9 mouse cellular contexts compared by ENCODE assay signal in genomic region chr2:104145983-104146382, GRCm38 (mm10). TPM values are rescaled to one million over a fixed set of nuclear protein-coding genes. Genes with fewer than 3 reads are reported as not detected.
A peak's percentile ranks its signal among the peaks of the same experiment; 100 is the strongest.
DNase-seq lines count a peak whose midpoint lies in the region; ATAC-seq and TF ChIP-seq lines count a peak whose summit lies in the region.
"Had no signal": no experiment of that assay in that cellular context is flagged by ENCODE, and none has a peak within 500 bp of the region (broad histone marks: within the 10 kb centered on the region; RNA-seq: fewer than 3 reads in every experiment).

No protein-coding gene starts in this region.

- no peak overlapping the region for H3K27ac ChIP-seq in ES-E14 (ENCODE audit: insufficient read depth, low read depth, low read length, poor library complexity, severe bottlenecking)
- H3K27ac ChIP-seq in liver, embryonic 15.5 days (replicated peaks), result no peak overlapping the region
- H3K27ac ChIP-seq: limb, embryonic 13.5 days had no signal

- no peaks in the 10 kb centered on the region for H3K9me3 ChIP-seq in ES-E14 (ENCODE audit: control insufficient read depth, insufficient read depth, low read depth, low read length)
- H3K9me3 ChIP-seq in liver, embryonic 15.5 days (replicated peaks), result no peaks in the 10 kb centered on the region
- H3K9me3 ChIP-seq: limb, embryonic 13.5 days had no signal

- no peaks in the 10 kb centered on the region for H3K36me3 ChIP-seq in ES-E14 (ENCODE audit: control insufficient read depth, insufficient read depth, low read length, poor library complexity, severe bottlenecking)
- H3K36me3 ChIP-seq in liver, embryonic 15.5 days (replicated peaks), result no peaks in the 10 kb centered on the region
- H3K36me3 ChIP-seq: limb, embryonic 13.5 days had no signal

- peaks cover 21% of the 10 kb centered on the region for H3K27me3 ChIP-seq in liver, embryonic 15.5 days
- H3K27me3 ChIP-seq: limb, embryonic 13.5 days had no signal

- H3K4me2 ChIP-seq in liver, embryonic 15.5 days, result no peak overlapping the region
- H3K4me2 ChIP-seq: limb, embryonic 13.5 days had no signal

- peak; percentile 49 to 65 for DNase-seq in left cerebral cortex, adult 18-20 months (ENCODE audit: low spot score in 2 of 2)
- no peak for DNase-seq in left cerebral cortex, adult 11 months (ENCODE audit: low spot score)
- peak; percentile 72 for DNase-seq in ES-E14 (ENCODE audit: low read depth, low spot score)
- DNase-seq in adrenal gland, adult 8-10 months, result peak; percentile 76
- DNase-seq in neural tube, embryonic 10.5 days (ENCODE audit: extremely low spot score, low spot score), result no peak
- DNase-seq in lung, adult 2 months, result no peak
- no peak for DNase-seq in kidney, adult 18-20 months

- in situ Hi-C loops in ES-E14 (cut with MboI; ENCODE audit: low sequenced_read_pairs in 2 of 2, unreplicated experiment in 2 of 2), result loop anchor here in 1 of 2 experiments (25.0 kb wide), 1 partner anchor 291 kb away; no protein-coding TSS in a partner anchor

- no peak overlapping the region for H3K4me3 ChIP-seq in ES-E14 (ENCODE audit: insufficient read depth in 1 of 2, low read depth in 1 of 2, low read length in 2 of 2, poor library complexity in 1 of 2, severe bottlenecking in 1 of 2)
- no peak overlapping the region for H3K4me3 ChIP-seq in liver, embryonic 15.5 days (replicated peaks)
- no peak overlapping the region for H3K4me3 ChIP-seq in lung, adult 2 months (replicated peaks; ENCODE audit: extremely low read depth, low read depth, low read length)
- H3K4me3 ChIP-seq: limb, embryonic 13.5 days had no signal

- H3K4me1 ChIP-seq in ES-E14 (ENCODE audit: control insufficient read depth in 2 of 2, insufficient read depth in 2 of 2, low read length in 2 of 2, poor library complexity in 1 of 2), result peaks cover 2% of the 10 kb centered on the region in 2 experiments; a peak in 2 of 4 replicates
- H3K4me1 ChIP-seq in liver, embryonic 15.5 days (replicated peaks), result peaks cover 12% of the 10 kb centered on the region
- no peaks in the 10 kb centered on the region for H3K4me1 ChIP-seq in lung, adult 2 months (ENCODE audit: control insufficient read depth, insufficient read depth, low read length)

- 0 out of 2 replicates have a peak, but pooled peaks have one; percentile 22 for ATAC-seq in liver, embryonic 15.5 days (ENCODE audit: insufficient read depth)

- WGBS in liver, embryonic 15.5 days (ENCODE audit: insufficient replicate concordance), result 14% methylated on average over 1 of the region's 1 CpGs
- 45% methylated on average over 1 of the region's 1 CpGs for WGBS in lung, adult 2 months

- TF ChIP-seq POLR2A in lung, adult 2 months (IDR thresholded peaks at IDR 0.05; ENCODE audit: borderline replicate concordance, extremely low read depth, low read depth, low read length), result no peak

- TF ChIP-seq CTCF in lung, adult 2 months (IDR thresholded peaks at IDR 0.05; ENCODE audit: insufficient read depth, low read length), result no peak

- H3K9ac ChIP-seq in ES-E14 (ENCODE audit: insufficient read depth, low read depth, low read length, poor library complexity, severe bottlenecking), result no peak overlapping the region
- no peak overlapping the region for H3K9ac ChIP-seq in liver, embryonic 15.5 days
- H3K9ac ChIP-seq: limb, embryonic 13.5 days had no signal

TF ChIP-seq in ES-E14, 5 proteins besides CTCF, POLR2A, EP300 and RAD21:
- TF ChIP-seq HCFC1 (IDR thresholded peaks at IDR 0.05; ENCODE audit: borderline replicate concordance, insufficient read depth, low read length) (no peak), ZNF384 (IDR thresholded peaks at IDR 0.05; ENCODE audit: low read depth, low read length) (no peak; the same call in 1 of the 2 replicates), MAFK (IDR thresholded peaks at IDR 0.05; ENCODE audit: insufficient read depth, low read depth, low read length) (peak; percentile 99)
TF ChIP-seq in ES-E14: peak in this region for 1.

RNA-seq across cellular contexts. Expression of gene A930018P22Rik, which starts 23.4 kb away (rescaled TPM):
- not detected for total RNA-seq in left cerebral cortex, adult 18-20 months (2021)
- 0.32 TPM in 1 of 2 replicates, not detected in the other for total RNA-seq in ES-E14 (2012; rRNA removed)
- total RNA-seq in adrenal gland, adult 8-10 months (2022), result 1 to 10 TPM in 1 of 4 experiments, under 1 TPM in 3; 0.48 to 1.9 (median 0.78) TPM
- 0.36 and 0.77 TPM in 2 replicates for polyA plus RNA-seq in liver, embryonic 15.5 days (2015; fragmentation: Nextera tagmentation; extraction: Ambion mirVana)
- polyA plus RNA-seq in lung, adult 2 months (2012; rRNA removed), result 0.26 TPM in 1 of 2 replicates, not detected in the other
- polyA plus RNA-seq: limb, embryonic 13.5 days had no signal

RNA-seq across cellular contexts. Expression of gene Cd59a, which starts 50.4 kb away (rescaled TPM):
- 1 to 10 TPM; 3.9 to 6.2 TPM for total RNA-seq in left cerebral cortex, adult 18-20 months (2021)
- 6.4 and 7.3 TPM in 2 replicates for total RNA-seq in ES-E14 (2012; rRNA removed)
- total RNA-seq in adrenal gland, adult 8-10 months (2022), result 100 to 1,000 TPM in 2 of 4 experiments, 10 to 100 TPM in 2; 91.8 to 151 (median 104) TPM
- polyA plus RNA-seq in liver, embryonic 15.5 days (2015; fragmentation: Nextera tagmentation; extraction: Ambion mirVana), result 90.3 and 92.5 TPM in 2 replicates
- 10.8 and 17.6 TPM in 2 replicates for polyA plus RNA-seq in lung, adult 2 months (2012; rRNA removed)

Comparison
In these comparisons a context has a peak if more than half of its experiments do, and no peak if none do; other contexts are left out.
1. DNase-seq: peak in left cerebral cortex, adult 18-20 months (2 of 2), ES-E14 (single experiment) and adrenal gland, adult 8-10 months (single experiment); none in left cerebral cortex, adult 11 months (single experiment), neural tube, embryonic 10.5 days (single experiment), lung, adult 2 months (single experiment) and kidney, adult 18-20 months (single experiment).
2. RNA of gene Cd59a, which starts 50.4 kb away (total RNA-seq): 91.8 to 151 TPM in adrenal gland, adult 8-10 months; 6.4 to 7.3 TPM in ES-E14 and 3.9 to 6.2 TPM in left cerebral cortex, adult 18-20 months; every median in the first group is over 10 times any median in the second.